Mouse (Mus musculus) lung, postnatal 10 days (tissue): ENCODE results near the gene Nr2e1.

Experiments
- DNase-seq: peaks from one replicate; pipeline ENCODE4 v3.0.0; 2021

Nr2e1 gene

GRCm38 (mm10) chr10:42545707-42546503 is 37.5 kb downstream of the Nr2e1 start:
- no peak for DNase-seq

GRCm38 (mm10) chr10:42537571-42538316 is 45.7 kb downstream of the Nr2e1 start:
- DNase-seq, result no peak

GRCm38 (mm10) chr10:42533836-42534453 is 49.5 kb downstream of the Nr2e1 start:
- DNase-seq, result no peak

GRCm38 (mm10) chr10:42525682-42526081 is 57.8 kb downstream of the Nr2e1 start:
- no peak for DNase-seq

- no peak for DNase-seq
These were observed 59.8 kb downstream of the Nr2e1 start for GRCm38 (mm10) chr10:42523556-42524162.

- DNase-seq, result no peak
These were observed 60.5 kb downstream of the Nr2e1 start for GRCm38 (mm10) chr10:42522912-42523311.

- DNase-seq, result no peak
These were observed 62.0 kb downstream of the Nr2e1 start for GRCm38 (mm10) chr10:42521315-42521981.

GRCm38 (mm10) chr10:42518363-42518762 is 65.1 kb downstream of the Nr2e1 start:
- DNase-seq, result no peak

GRCm38 (mm10) chr10:42514125-42514524 is 69.3 kb downstream of the Nr2e1 start:
- DNase-seq, result no peak
